Mouse (Mus musculus) Patski (cell line): ENCODE results near the gene Rpl19. TPM values are rescaled to one million over a fixed set of nuclear protein-coding genes. Genes with fewer than 3 reads are reported as not detected.

Experiments
- ATAC-seq: fragments of 100-300 bp; one replicate; pipeline ENCODE4 v1.8.0; 2021
- CTCF ChIA-PET: fragments of 350-600 bp; sonication (Branson Sonifier 250); formaldehyde crosslinking; loops from one replicate; lab custom pipeline; 2022; ENCODE audit warnings: inconsistent platforms; lab: Charles Lee
- POLR2A ChIA-PET: fragments of 350-600 bp; sonication (Branson Sonifier 250); formaldehyde crosslinking; loops from one replicate; lab custom pipeline; 2022; ENCODE audit warnings: antibody characterized with exemption, inconsistent platforms; lab: Charles Lee
- DNase-seq: peaks from one replicate; pipeline ENCODE4 v3.0.0-alpha.2; 2011; ENCODE audit warnings: low read depth, low spot score
- H3K27me3 ChIP-seq: fragments of 371-371 bp; one replicate; pipeline ENCODE4 v1.5.1; 2021
- CTCF ChIP-seq: fragments of 100-300 bp; IDR thresholded peaks from one replicate; pipeline ENCODE4 v1.5.1; 2021
- in situ Hi-C: fragments of 300-500 bp; cut with MboI; formaldehyde crosslinking; loops from 3 replicates; pipeline ENCODE4 v1.11.1; 2018; ENCODE audit warnings: low pct_unique_long_range_greater_than_20kb, mixed read lengths
- polyA plus RNA-seq: library from polyadenylated mRNA; unstranded; gene quantifications from one replicate; pipeline ENCODE4 v1.2.3, GENCODE M21; 2021

Gene Rpl19
- polyA plus RNA-seq, 1 experiment from 2014 or later = 1,363 TPM

- in situ Hi-C loops = no loop called here
- TF ChIP-seq CTCF = no peak
- DNase-seq (no peak), ATAC-seq (no peak)
- peaks cover 24% of the 10 kb centered on the region for H3K27me3 ChIP-seq
- POLR2A ChIA-PET = no interaction called here
- CTCF ChIA-PET = no interaction called here
Measured at GRCm38 (mm10) chr11:98050940-98051339, 24.4 kb downstream of the Rpl19 start.

GRCm38 (mm10) chr11:98051611-98052128 is 25.2 kb downstream of the Rpl19 start:
- in situ Hi-C loops = no loop called here
- ChIA-PET POLR2A (no interaction called here), CTCF (no interaction called here)
- H3K27me3 ChIP-seq = peaks cover 24% of the 10 kb centered on the region
- DNase-seq (no peak), ATAC-seq (no peak)
- no peak for TF ChIP-seq CTCF

- H3K27me3 ChIP-seq = peaks cover 24% of the 10 kb centered on the region
- no peak for DNase-seq
- TF ChIP-seq CTCF = no peak
- in situ Hi-C loops = no loop called here
- no peak for ATAC-seq
- ChIA-PET CTCF (no interaction called here), POLR2A (no interaction called here)
Measured at GRCm38 (mm10) chr11:98052129-98052988, 25.8 kb downstream of the Rpl19 start.

GRCm38 (mm10) chr11:98052989-98053834 is 26.7 kb downstream of the Rpl19 start, which contains the start of gene Stac2:
Gene Stac2 (minus strand): TSS chr11:98053462.
- ChIA-PET POLR2A (no interaction called here), CTCF (no interaction called here)
- H3K27me3 ChIP-seq = peaks cover 24% of the 10 kb centered on the region
- DNase-seq (no peak), ATAC-seq (no peak)
- in situ Hi-C loops = no loop called here
- no peak for TF ChIP-seq CTCF

GRCm38 (mm10) chr11:98057466-98057865 is 31.0 kb downstream of the Rpl19 start:
- ATAC-seq (peak; percentile 58), DNase-seq (no peak)
- ChIA-PET CTCF (no interaction called here), POLR2A (interaction anchor here (0.8 kb wide), 1 partner anchor 58 kb away, joined by 3 read pairs; no protein-coding TSS in a partner anchor)
- H3K27me3 ChIP-seq = peaks cover 11% of the 10 kb centered on the region
- TF ChIP-seq CTCF = no peak
- in situ Hi-C loops = no loop called here

- in situ Hi-C loops = no loop called here
- DNase-seq = no peak
- no peak for TF ChIP-seq CTCF
- no peak for ATAC-seq
- peaks cover 6% of the 10 kb centered on the region for H3K27me3 ChIP-seq
- CTCF ChIA-PET = interaction anchor here (1.4 kb wide), 1 partner anchor 18 kb away, joined by 4 read pairs; no protein-coding TSS in a partner anchor
- POLR2A ChIA-PET = interaction anchor here (0.8 kb wide), 1 partner anchor 58 kb away, joined by 3 read pairs; no protein-coding TSS in a partner anchor
Measured at GRCm38 (mm10) chr11:98057998-98058397, 31.5 kb downstream of the Rpl19 start.

GRCm38 (mm10) chr11:98059662-98060061 is 33.2 kb downstream of the Rpl19 start:
- no peak for TF ChIP-seq CTCF
- in situ Hi-C loops = no loop called here
- POLR2A ChIA-PET = no interaction called here
- DNase-seq (no peak), ATAC-seq (no peak)
- H3K27me3 ChIP-seq = no peaks in the 10 kb centered on the region
- CTCF ChIA-PET = no interaction called here

- DNase-seq (no peak), ATAC-seq (no peak)
- no peak for TF ChIP-seq CTCF
- H3K27me3 ChIP-seq = no peaks in the 10 kb centered on the region
- POLR2A ChIA-PET = no interaction called here
- CTCF ChIA-PET = interaction anchor here (2.8 kb wide), 1 partner anchor 16 kb away, joined by 10 read pairs; no protein-coding TSS in a partner anchor
- in situ Hi-C loops = no loop called here
Measured at GRCm38 (mm10) chr11:98060104-98060692, 33.7 kb downstream of the Rpl19 start.

GRCm38 (mm10) chr11:98061441-98061840 is 34.9 kb downstream of the Rpl19 start:
- in situ Hi-C loops = no loop called here
- ChIA-PET POLR2A (no interaction called here), CTCF (interaction anchor here (2.8 kb wide), 1 partner anchor 14 kb away, joined by 10 read pairs; no protein-coding TSS in a partner anchor)
- no peak for ATAC-seq
- no peak for DNase-seq
- no peak for TF ChIP-seq CTCF
- no peaks in the 10 kb centered on the region for H3K27me3 ChIP-seq
